Mouse (Mus musculus) gastrocnemius, postnatal 25 days (tissue): ENCODE data around the gene Slc22a12. TPM values are rescaled to one million over a fixed set of nuclear protein-coding genes. Genes with fewer than 3 reads are reported as not detected.
A peak's percentile ranks its signal among the peaks of the same experiment; 100 is the strongest.

ENCODE experiments used
- DNase-seq: peaks from one replicate; pipeline ENCODE4 v3.0.0; 2022
- total RNA-seq, 2 experiments: library from RNA; stranded (reverse); gene quantifications; 1 replicate in 1 of 2; 2 replicates in 1 of 2; pipeline ENCODE4 v1.2.3; 2021

Gene Slc22a12
- total RNA-seq, 2 experiments from 2014 or later = not detected

- no peak for DNase-seq
Measured at GRCm38 (mm10) chr19:6515448-6515847, 27.4 kb downstream of the Slc22a12 start.

GRCm38 (mm10) chr19:6514940-6515339, 27.9 kb downstream of the Slc22a12 start:
- no peak for DNase-seq

- no peak for DNase-seq
Measured at GRCm38 (mm10) chr19:6513389-6514139, 29.3 kb downstream of the Slc22a12 start.

GRCm38 (mm10) chr19:6510546-6510945, 32.3 kb downstream of the Slc22a12 start:
- no peak for DNase-seq

- no peak for DNase-seq
Measured at GRCm38 (mm10) chr19:6509881-6510280, 33.0 kb downstream of the Slc22a12 start.

GRCm38 (mm10) chr19:6507393-6507792, 35.4 kb downstream of the Slc22a12 start:
- no peak for DNase-seq

- DNase-seq = no peak
Measured at GRCm38 (mm10) chr19:6504656-6505045, 38.2 kb downstream of the Slc22a12 start.

GRCm38 (mm10) chr19:6503926-6504655, 38.7 kb downstream of the Slc22a12 start:
- DNase-seq = no peak

GRCm38 (mm10) chr19:6502543-6503319, 40.1 kb downstream of the Slc22a12 start:
- no peak for DNase-seq

- peak; percentile 21 for DNase-seq
Measured at GRCm38 (mm10) chr19:6502035-6502541, 40.7 kb downstream of the Slc22a12 start.

- DNase-seq = no peak
Measured at GRCm38 (mm10) chr19:6500636-6501025, 42.2 kb downstream of the Slc22a12 start.

- no peak for DNase-seq
Measured at GRCm38 (mm10) chr19:6499860-6500635, 42.8 kb downstream of the Slc22a12 start.

- DNase-seq = no peak
Measured at GRCm38 (mm10) chr19:6498350-6499131, 44.3 kb downstream of the Slc22a12 start.

- DNase-seq = no peak
Measured at GRCm38 (mm10) chr19:6497803-6498202, 45.0 kb downstream of the Slc22a12 start.

- no peak for DNase-seq
Measured at GRCm38 (mm10) chr19:6497150-6497801, 45.6 kb downstream of the Slc22a12 start.

GRCm38 (mm10) chr19:6496462-6497149, 46.2 kb downstream of the Slc22a12 start:
- no peak for DNase-seq

GRCm38 (mm10) chr19:6495714-6496113, 47.1 kb downstream of the Slc22a12 start:
- no peak for DNase-seq

- DNase-seq = no peak
Measured at GRCm38 (mm10) chr19:6494504-6495170, 48.2 kb downstream of the Slc22a12 start.

GRCm38 (mm10) chr19:6494032-6494431, 48.8 kb downstream of the Slc22a12 start:
- DNase-seq = no peak
